Mouse (Mus musculus) heart, postnatal 0 days (tissue): ENCODE results near the gene Calr. TPM values are rescaled to one million over a fixed set of nuclear protein-coding genes. Genes with fewer than 3 reads are reported as not detected.
A peak's percentile ranks its signal among the peaks of the same experiment; 100 is the strongest.

ENCODE experiments used
- ATAC-seq: fragments of 200-750 bp; cut with Nextera tagmentation; 2 replicates; pipeline ENCODE4 v1.8.0; 2017; ENCODE audit warnings: low read depth, moderate number of reproducible peaks, moderate library complexity; ENCODE audit not compliant: insufficient read depth
- DNase-seq: peaks from one replicate; pipeline ENCODE4 v3.0.0-alpha.2; 2016; ENCODE audit warnings: low spot score
- H3K27ac ChIP-seq: fragments of 300-500 bp; sonication (generic); 2 replicates; pipeline ENCODE4 v1.5.1; 2014; ENCODE audit warnings: low read depth, mild to moderate bottlenecking
- H3K27me3 ChIP-seq: fragments of 300-500 bp; sonication (generic); 2 replicates; pipeline ENCODE4 v1.6.1; 2014; ENCODE audit warnings: low read length, mixed read lengths; ENCODE audit not compliant: control insufficient read depth, insufficient read depth
- H3K36me3 ChIP-seq: fragments of 300-500 bp; sonication (generic); replicated peaks from 2 replicates; pipeline ENCODE4 v1.6.1; 2014; ENCODE audit warnings: low read length, mixed read lengths; ENCODE audit not compliant: control insufficient read depth, insufficient read depth
- H3K4me1 ChIP-seq: fragments of 300-500 bp; sonication (generic); 2 replicates; pipeline ENCODE4 v1.6.1; 2014; ENCODE audit warnings: antibody characterized with exemption; ENCODE audit not compliant: control insufficient read depth, insufficient read depth
- H3K4me2 ChIP-seq: fragments of 300-500 bp; sonication (generic); 2 replicates; pipeline ENCODE4 v1.6.1; 2014; ENCODE audit warnings: low read depth, mild to moderate bottlenecking, low read length, moderate library complexity
- H3K4me3 ChIP-seq: fragments of 300-500 bp; sonication (generic); 2 replicates; pipeline ENCODE4 v1.5.1; 2014; ENCODE audit warnings: low read depth, low read length
- H3K9ac ChIP-seq: fragments of 300-500 bp; sonication (generic); replicated peaks from 2 replicates; pipeline ENCODE4 v1.6.1; 2014; ENCODE audit warnings: low read depth, low read length, mixed read lengths
- H3K9me3 ChIP-seq: fragments of 300-500 bp; sonication (generic); replicated peaks from 2 replicates; pipeline ENCODE4 v1.6.1; 2016; ENCODE audit warnings: low read length; ENCODE audit not compliant: control insufficient read depth
- CTCF ChIP-seq: IDR thresholded peaks from 2 replicates; pipeline ENCODE4 v1.5.1; 2016; ENCODE audit warnings: antibody characterized with exemption, control low read depth, low read depth
- EP300 ChIP-seq: IDR thresholded peaks from 2 replicates; pipeline ENCODE4 v1.6.1; 2016; ENCODE audit warnings: antibody characterized with exemption, low read depth
- WGBS: fragments of 180-500 bp; shearing (Covaris S2); extraction: QIAGEN DNeasy Blood & Tissue Kit; methylation state at CpG from one replicate; pipeline ENCODE4 v1.1.7; 2014; 5-methylcytosine and 5-hydroxymethylcytosine counted together
- polyA plus RNA-seq: library from polyadenylated mRNA; unstranded; fragments of >200 nt; fragmentation: Nextera tagmentation; extraction: Ambion mirVana; gene quantifications from 2 replicates; pipeline ENCODE4 v1.2.1, GENCODE M21; 2015
- total RNA-seq: library from RNA; depleted of rRNA; stranded (reverse); fragments of >200 nt; gene quantifications from 2 replicates; pipeline ENCODE4 v1.2.3, GENCODE M21; 2014; ENCODE audit warnings: low replicate concordance

The Calr gene
- total and polyA plus RNA-seq, 2 experiments from 2014 or later, result 201 to 235 TPM

GRCm38 (mm10) chr8:84799999-84800831 is 46.5 kb downstream of the Calr start, which contains the start of gene Nfix:
TSS of gene Nfix (minus strand) at chr8:84800344.
- peak within 1 kb of the TSS; percentile 72 for H3K4me2 ChIP-seq
- H3K27me3 ChIP-seq, result no peaks in the 10 kb centered on the region
- peak within 1 kb of the TSS; percentile 72 for H3K4me3 ChIP-seq
- peak; percentile 55 for ATAC-seq
- TF ChIP-seq EP300 (no peak), CTCF (no peak)
- H3K9ac ChIP-seq, result peak within 1 kb of the TSS; percentile 95
- no peaks in the 10 kb centered on the region for H3K4me1 ChIP-seq
- H3K27ac ChIP-seq, result peak within 1 kb of the TSS; percentile 94
- H3K36me3 ChIP-seq, result peaks cover 10% of the 10 kb centered on the region; the same call in 1 of the 2 replicates
- WGBS, result 1% methylated on average over 43 of the region's 125 CpGs
- peak; percentile 56 for DNase-seq
- no peaks in the 10 kb centered on the region for H3K9me3 ChIP-seq

- ATAC-seq, result peak; percentile 39
- Histone ChIP-seq H3K9ac (peak overlapping the region; percentile 95), H3K27me3 (no peaks in the 10 kb centered on the region), H3K27ac (peak overlapping the region; percentile 94), H3K36me3 (peaks cover 10% of the 10 kb centered on the region; the same call in 1 of the 2 replicates), H3K4me1 (peaks cover 4% of the 10 kb centered on the region), H3K4me2 (peak overlapping the region; percentile 72), H3K4me3 (peak overlapping the region; percentile 72), H3K9me3 (no peaks in the 10 kb centered on the region)
- WGBS, result under 1% methylated on average over 71 of the region's 108 CpGs
- DNase-seq, result no peak
- no peak for TF ChIP-seq EP300
- TF ChIP-seq CTCF, result no peak
These were observed 47.4 kb downstream of the Calr start for GRCm38 (mm10) chr8:84799136-84799931.

GRCm38 (mm10) chr8:84798446-84799135 is 48.1 kb downstream of the Calr start:
- Histone ChIP-seq H3K9ac (peak overlapping the region; percentile 95), H3K9me3 (no peaks in the 10 kb centered on the region), H3K27ac (peak overlapping the region; percentile 94), H3K4me1 (peaks cover 12% of the 10 kb centered on the region), H3K27me3 (no peaks in the 10 kb centered on the region), H3K4me3 (peak overlapping the region; percentile 72), H3K4me2 (peak overlapping the region; percentile 72), H3K36me3 (peaks cover 10% of the 10 kb centered on the region; the same call in 1 of the 2 replicates)
- TF ChIP-seq CTCF, result no peak
- TF ChIP-seq EP300, result no peak
- ATAC-seq (no peak), DNase-seq (no peak)
- 76% methylated on average over 10 of the region's 10 CpGs for WGBS

GRCm38 (mm10) chr8:84797971-84798370 is 48.8 kb downstream of the Calr start:
- no peak overlapping the region for H3K27ac ChIP-seq
- peaks cover 10% of the 10 kb centered on the region; the same call in 1 of the 2 replicates for H3K36me3 ChIP-seq
- TF ChIP-seq CTCF (no peak), EP300 (no peak)
- H3K9me3 ChIP-seq, result no peaks in the 10 kb centered on the region
- H3K27me3 ChIP-seq, result no peaks in the 10 kb centered on the region
- H3K4me2 ChIP-seq, result peak overlapping the region; percentile 72; the same call in 1 of the 2 replicates
- peaks cover 16% of the 10 kb centered on the region for H3K4me1 ChIP-seq
- DNase-seq (no peak), ATAC-seq (no peak)
- no peak overlapping the region for H3K9ac ChIP-seq
- 85% methylated on average over 6 of the region's 6 CpGs for WGBS
- H3K4me3 ChIP-seq, result no peak overlapping the region; the same call in 1 of the 2 replicates

- no peak overlapping the region for H3K9ac ChIP-seq
- H3K9me3 ChIP-seq, result no peaks in the 10 kb centered on the region
- WGBS, result 85% methylated on average over 15 of the region's 15 CpGs
- no peaks in the 10 kb centered on the region for H3K27me3 ChIP-seq
- DNase-seq (no peak), ATAC-seq (no peak)
- no peak overlapping the region for H3K4me2 ChIP-seq
- H3K36me3 ChIP-seq, result peaks cover 10% of the 10 kb centered on the region; the same call in 1 of the 2 replicates
- no peak for TF ChIP-seq EP300
- no peak for TF ChIP-seq CTCF
- H3K27ac ChIP-seq, result no peak overlapping the region
- no peak overlapping the region for H3K4me3 ChIP-seq
- H3K4me1 ChIP-seq, result peaks cover 16% of the 10 kb centered on the region
These were observed 49.4 kb downstream of the Calr start for GRCm38 (mm10) chr8:84797256-84797797.
